Mouse (Mus musculus): ENCODE measurements at regions not wholly inside any gene's neighbourhood (a gene's known extent, or its start where the extent isn't known, plus 50 kb on each side); places are given as distances from the start of the nearest gene placed in this dataset.

DNA sequence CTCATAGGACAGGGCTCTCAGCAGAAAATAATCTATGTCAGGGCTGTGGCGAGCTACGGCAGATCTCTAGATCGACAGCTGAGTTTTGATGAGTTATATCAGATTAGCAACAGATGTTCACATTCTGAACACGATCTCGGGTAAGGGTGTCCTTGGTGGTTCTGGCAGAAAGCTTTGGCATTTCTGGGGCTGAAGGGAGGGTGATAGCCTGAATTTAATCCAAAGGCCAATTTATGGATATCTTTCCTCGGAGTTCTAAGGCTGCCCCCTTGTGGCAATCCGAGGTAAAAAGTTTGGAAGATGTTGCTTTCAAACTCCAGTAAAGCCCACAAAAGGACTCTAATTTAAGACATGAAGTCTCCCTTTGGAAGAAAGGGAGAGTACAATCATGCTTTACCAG lies 101.3 kb upstream of the Luzp2 start:
- DNase-seq (ENCODE audit: low read depth, low spot score): peak; percentile 23

DNA sequence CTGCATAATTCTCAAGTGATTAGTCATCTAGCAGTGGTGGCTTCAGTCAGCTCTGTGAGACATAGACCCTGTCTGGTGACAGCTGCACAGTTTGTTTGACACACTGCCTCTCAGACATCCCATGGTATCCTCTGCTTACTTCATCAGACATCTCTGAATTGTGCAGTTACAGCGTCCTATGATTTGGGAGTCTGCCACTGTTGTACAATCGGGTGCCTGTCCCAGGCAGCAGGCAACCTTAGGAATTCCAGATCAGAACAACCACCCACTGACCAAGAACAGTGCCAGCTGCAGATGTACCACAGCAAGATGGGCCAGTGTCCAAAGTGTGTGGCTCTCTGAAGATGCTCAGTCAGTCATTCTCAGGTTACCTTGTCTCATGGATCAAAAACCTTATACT lies 100.4 kb upstream of the Luzp2 start:
- no peak for DNase-seq (ENCODE audit: low read depth, low spot score)

DNA sequence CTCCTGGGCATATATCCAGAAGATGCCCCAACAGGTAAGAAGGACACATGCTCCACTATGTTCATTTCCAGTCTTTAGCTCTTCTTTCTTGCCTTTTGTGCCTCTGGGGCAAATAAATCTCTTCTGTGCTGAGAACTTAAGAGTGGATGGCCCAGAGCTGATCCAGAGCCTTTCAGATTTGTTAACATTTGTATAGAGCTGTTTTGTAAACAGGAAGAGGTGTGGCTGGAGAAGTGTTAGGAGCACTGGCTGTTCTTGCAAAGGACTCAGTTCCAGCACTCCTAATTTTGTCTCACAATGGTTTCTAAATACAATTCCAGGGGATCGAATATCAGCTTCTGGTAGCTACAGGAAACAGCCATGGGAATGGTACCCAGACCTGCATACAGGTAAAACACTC lies 68.0 kb upstream of the Luzp2 start:
- DNase-seq (ENCODE audit: low read depth, low spot score): peak; percentile 55

DNA sequence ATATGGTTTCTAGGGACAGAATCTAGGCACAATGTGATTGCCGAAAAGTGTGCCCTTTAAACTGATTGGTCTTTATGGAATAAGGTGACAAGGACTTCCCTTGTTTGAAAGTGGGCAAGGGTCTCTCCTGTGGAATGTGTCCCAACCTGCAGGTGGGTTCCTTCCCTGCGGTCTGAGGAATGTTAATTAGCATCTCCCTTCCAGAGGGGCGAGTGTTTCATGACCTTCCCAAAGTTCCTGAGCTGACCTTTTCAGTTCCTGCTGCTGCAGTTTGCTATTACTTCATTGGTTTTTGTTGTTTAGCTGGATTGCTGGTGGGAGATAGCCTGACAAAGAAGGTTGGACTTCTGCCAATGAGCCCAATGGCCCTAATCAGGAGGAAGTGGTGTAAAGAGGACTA lies 66.6 kb upstream of the Luzp2 start:
- peak; percentile 51 for DNase-seq (ENCODE audit: low read depth, low spot score)

DNA sequence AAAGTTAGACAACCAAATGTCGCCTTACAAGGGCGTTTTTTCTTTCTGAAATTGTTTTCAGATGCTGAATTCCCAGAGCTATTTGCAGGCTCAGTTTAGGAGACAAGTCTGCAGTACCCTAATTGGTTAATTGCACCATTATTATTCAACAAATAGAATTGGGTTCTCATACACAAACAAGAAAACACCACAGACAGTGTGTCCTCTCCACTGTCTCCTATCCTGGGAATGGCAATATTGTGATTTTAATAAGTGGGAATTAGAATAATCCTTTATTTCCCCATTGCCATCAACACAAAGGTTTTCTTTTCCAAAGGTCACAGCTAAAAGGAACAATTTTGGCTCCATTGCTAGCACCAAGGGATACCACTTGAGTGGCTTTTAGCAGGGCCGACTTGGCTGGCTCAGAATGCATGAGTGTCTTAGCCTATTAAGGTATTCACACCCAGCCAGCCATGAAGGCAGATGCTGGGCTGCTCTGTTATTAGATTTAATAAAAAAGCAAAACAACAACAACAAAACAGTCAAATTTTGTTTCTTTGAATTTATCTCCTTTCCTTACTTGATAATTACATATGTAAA lies 53.3 kb upstream of the Luzp2 start:
- DNase-seq (ENCODE audit: low read depth, low spot score): no peak

DNA sequence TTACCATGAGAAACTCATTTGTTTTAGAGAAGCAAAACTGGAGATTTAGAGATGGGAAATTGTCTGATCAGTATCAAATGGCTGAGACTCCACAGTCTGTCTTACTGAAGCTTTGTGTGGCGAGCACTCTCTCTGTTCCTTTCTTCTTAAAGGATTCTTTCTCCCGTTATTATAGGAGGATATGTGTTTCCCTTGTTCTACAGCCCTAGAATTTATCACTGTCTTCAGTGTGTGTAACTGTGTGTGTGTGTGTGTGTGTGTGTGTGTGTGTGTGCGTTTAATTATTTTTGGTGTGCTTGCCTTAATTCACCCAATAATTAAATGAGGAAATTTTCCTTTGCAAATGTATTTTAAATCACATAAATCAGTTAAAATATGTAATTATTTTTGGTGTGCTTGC lies 52.7 kb upstream of the Luzp2 start:
- no peak for DNase-seq (ENCODE audit: low read depth, low spot score)

DNA sequence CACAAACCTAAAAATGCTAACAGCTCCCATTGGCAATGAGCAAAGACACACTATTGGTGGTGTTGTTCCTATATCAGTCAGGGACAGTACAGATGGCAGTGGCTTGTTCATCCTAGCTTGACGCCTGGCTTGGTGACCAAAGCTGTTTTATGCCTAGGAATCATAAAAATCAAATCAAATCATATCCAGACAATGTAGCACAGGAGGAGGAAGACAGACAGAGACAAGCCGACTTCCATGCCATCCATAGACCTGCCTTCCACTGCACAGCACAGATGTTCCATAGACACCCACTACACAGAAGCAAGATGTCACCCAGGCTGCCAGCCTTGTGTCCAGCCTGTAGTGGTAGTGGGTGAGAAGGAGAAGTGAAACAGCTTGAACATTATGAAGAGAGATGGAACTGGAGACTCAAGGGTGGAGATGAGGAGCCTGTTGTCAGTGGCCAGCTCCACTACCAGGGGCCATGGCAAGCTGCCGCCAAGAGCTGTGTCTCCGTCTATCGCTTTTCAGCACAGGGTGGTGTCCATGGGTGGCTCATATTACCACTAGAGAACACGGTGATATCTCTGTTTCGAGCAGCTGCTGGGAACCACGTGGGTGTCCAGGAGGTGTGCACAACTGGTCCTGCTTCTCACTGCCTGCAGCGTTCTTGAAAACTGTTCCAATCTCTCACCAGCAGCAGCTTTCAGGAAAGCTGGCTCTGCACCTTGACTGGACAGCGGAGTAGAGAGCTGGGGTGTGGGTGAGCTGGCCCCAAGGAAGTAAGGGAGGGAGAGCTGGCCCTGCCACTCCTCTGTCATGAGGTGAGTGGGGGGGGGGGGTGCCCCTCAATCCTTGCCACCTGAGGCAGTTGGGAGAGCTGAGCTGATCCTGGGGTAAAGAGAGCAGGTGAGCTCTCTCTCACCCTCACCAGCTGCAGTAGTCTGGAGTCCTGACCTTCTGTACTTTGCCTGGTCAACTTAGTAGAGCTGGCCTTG lies 51.5 kb upstream of the Luzp2 start:
- no peak for DNase-seq (ENCODE audit: low read depth, low spot score)

All from ES-CJ7 (cell line).